Mouse (Mus musculus): Measurements from ENCODE around the gene Apeh.
"Not testable (repeated sequence)": the region's sequence is repeated elsewhere in the genome, so short reads cannot be mapped to it uniquely, and the experiment has no call there.

The Apeh gene

DNA sequence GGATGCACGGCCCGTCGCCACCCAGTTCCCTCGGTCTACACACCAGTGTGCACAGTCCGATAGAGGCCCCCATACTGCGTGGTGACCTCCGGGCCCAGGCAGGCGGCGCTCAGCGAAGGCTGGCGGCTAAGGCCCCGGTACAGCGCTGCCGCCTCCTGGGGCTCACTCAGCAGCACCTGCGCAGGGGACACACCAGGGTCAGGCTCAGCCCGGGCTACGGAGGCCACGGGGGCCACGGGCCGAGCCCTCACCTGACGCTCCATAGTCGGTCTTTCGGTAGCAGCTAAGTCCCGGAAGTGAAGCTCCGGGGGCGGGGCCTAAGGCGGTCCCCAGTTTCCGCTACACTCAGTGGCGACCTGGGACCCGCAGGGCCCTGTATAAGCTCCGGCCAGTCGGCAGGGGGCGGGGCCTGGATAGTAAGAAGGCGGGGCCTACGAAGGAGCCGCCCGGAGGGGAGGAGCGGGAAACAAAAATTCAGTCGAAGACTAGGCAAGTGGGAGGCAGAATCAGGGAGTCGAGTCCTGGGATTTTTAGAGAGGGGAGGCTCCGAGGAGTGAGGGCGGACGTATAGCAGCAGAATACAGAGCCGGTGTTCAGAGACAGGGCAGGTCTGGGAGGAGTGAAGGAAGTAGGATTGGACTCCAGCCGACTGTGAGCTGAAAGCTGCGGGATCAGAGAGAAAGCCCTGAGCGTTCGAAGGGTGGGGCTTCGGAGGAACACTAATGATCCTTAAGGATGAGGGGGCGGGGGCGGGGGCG lies at the start of gene Apeh:
Gene Apeh (minus strand): TSS at position 423 of the 758 bp plus-strand sequence.
- DNase-seq (ENCODE audit: extremely low read depth, insufficient read length, low spot score) = peak; percentile 97

DNA sequence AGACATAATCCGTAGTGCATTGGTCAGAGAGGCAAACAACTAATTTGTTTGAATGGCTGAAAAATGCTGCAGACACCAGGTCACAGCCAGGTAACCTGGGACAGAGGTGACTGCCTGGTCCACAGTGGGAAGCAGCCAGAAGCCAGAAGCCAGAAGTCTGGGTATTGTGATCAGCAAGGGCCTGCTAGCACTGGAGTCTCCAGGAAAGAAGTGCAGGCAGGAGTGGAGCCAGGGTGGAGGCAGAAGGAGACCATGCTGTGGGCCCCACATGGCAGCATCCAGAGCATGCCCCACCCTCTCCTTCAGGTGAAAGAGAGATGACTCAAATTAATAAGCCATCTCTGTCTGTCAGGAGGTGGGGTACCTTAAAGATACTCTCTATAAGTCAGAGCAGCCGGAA lies 49.1 kb upstream of the Apeh start:
- DNase-seq (ENCODE audit: extremely low read depth, insufficient read length, low spot score) = no peak

DNA sequence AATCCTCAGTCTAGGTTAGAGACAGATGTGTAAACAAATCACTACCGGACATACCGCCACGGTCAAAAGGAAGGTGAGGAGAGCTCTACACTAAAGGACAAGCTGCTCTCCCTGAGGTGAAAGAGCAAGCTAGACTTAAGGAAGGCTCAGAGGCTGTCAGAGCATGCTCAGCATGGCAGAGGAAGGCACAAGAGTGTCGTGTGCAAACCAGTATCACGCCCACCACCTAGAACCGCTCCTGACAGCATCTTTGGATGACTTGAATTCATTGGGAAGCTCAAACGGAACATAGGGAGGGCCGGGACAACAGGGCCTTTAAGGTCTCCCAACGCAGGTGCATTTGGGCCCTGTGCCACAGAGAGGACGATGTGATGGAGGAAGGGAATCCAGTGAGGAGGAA lies 47.0 kb upstream of the Apeh start:
- no peak for DNase-seq (ENCODE audit: extremely low read depth, insufficient read length, low spot score)

DNA sequence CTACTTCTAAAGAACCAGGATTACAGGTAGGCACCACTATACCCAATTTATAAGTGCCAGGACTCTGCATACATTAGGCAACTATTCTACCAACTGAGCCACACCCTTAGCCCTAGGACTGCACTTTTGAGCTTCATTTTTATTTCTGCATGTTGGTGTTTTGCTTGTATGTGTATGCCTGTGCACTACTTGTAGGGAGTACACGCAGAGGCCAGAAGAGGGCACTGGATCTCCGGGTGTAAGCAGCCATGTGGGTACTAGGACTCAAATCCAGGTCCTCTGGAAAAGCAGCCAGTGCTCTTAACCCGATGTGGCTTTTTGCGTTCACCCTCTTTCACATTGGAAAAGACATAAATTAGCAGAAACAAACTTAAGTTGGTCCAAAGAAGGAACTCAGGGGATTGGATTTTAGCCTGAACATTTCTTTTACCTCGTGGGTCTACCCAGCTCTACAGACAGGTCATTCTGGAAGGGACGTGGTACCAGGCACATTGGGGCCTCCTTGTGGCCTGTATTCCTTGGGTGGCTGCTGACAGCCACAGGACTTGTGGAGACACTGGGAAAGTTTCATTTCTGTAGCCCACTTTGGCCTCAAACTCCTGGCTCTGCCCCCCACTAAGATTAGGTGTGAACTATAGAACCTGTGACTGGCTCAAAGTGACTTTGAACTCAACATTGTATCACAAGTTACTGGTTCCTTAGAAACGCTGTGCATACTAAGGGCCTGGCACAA lies 45.7 kb upstream of the Apeh start:
- no peak for DNase-seq (ENCODE audit: extremely low read depth, insufficient read length, low spot score)

DNA sequence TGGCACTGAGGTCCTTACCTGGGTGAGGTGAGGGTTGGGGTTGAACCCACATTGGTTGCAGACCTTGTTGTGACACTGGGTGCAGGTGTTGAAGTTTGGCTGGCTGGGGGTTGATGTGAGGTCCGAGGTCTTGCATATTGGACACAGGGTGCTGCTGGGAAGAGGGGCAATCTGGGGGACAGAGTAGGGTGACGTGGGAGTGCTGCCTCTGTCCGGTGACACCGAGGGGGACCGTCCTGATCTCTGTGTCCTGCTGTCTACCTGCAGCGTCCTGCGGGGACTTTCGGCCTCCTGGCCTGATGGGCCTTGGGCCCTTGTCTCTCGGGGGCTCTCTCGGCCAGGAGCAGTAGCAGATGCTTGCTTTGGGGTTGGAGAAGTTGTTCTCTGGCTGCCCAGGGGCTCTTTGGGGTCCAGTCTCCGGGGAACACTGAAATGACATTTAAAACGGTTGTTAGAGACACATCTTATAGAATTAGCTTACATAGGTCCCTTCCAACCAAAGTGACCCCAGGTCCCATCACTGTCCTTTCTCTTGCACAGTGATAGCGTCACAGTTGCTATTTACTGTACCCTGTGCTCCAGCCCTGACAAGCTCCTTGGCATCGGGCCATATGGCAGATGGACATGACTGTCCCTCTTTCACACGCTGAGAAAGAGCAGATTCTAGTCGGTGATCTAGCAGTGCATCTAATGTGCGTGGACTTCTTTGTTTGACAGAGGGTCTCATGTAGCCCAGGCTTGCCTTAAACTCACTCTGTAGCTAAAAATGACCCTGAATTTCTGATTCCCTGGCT lies 45.0 kb upstream of the Apeh start:
- DNase-seq (ENCODE audit: extremely low read depth, insufficient read length, low spot score) = no peak

DNA sequence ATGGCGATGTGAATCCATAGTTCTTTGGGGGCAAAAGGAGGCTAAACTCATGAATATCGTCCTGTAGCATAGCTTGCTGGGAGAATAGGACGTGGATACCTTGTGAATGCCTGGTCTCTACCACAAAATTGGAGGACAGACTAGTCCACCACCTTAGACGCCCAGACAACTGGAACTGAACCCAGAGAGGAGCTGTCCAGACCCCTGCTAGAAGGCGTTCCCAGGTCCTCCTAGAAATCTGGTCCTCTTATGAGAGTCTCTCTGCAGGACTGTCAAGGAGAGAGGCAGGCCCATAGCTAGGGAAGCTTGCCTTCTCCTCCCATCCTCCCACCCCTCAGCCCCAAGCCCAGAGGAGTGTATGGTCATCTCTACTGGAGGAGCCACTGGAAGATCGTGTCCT lies 43.7 kb upstream of the Apeh start:
- DNase-seq (ENCODE audit: extremely low read depth, insufficient read length, low spot score) = no peak

DNA sequence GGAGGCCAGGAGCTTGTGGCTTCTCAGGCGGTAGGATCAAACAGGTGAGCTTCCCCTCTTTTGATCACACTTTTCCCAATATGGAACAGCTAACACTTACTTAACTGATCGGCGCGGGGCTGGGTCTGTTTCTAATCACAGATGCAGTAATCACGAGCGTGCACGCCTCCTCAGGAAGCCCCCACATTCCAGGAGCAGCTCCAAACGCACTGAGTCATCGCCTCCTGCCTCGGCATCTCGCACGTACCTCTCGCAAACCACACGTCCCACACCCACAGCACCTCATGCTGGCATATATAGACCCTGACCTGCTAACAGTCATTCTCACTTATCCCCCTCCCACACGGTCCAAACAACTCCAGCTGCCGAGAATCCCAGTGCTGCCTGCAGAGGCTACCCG lies 43.1 kb upstream of the Apeh start:
- DNase-seq (ENCODE audit: extremely low read depth, insufficient read length, low spot score) = peak; percentile 82

DNA sequence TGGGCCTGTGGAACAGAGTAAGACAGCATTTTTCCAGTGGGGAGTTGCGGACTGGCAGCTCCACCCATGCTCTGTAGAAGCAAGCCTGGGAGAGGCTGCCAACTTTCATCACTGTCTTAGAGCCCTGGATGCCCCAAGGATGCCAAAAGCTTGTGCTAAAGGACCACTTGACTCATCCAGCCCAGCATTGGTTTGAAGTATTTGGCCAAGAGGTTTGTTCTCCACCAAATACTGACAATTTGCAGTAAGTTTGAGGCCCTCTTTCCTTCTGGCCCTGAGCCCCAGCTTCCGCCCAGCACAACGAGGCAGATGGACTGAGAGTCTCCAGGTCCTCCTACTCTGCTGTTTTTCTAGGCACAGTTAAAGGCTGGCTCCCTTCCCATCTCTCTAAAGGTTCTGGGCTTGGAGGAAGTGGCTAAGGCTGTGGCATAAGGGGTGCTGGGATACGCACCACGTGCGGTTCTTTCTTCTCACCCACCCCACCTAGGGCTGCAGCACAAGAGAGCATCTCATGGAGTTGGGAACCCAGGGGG lies 42.6 kb upstream of the Apeh start:
- DNase-seq (ENCODE audit: extremely low read depth, insufficient read length, low spot score) = peak; percentile 84

DNA sequence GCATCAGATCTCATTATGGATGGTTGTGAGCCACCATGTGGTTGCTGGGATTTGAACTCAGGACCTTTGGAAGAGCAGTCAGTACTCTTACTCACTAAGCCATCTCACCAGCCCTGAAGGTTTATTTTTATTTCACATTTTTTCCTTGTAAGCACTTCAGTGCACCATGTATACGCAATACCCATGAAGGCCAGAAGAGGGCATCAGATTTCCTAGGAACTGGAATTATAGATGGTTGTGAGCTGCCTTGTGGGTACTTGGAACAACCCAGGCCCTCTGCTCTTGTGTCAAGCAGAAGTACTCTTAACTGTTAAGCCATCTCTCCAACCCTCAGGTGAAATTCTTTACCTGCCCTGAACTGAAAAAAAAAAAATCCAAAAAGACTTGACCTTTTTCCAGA lies 41.8 kb upstream of the Apeh start:
- DNase-seq (ENCODE audit: extremely low read depth, insufficient read length, low spot score) = peak; percentile 75

DNA sequence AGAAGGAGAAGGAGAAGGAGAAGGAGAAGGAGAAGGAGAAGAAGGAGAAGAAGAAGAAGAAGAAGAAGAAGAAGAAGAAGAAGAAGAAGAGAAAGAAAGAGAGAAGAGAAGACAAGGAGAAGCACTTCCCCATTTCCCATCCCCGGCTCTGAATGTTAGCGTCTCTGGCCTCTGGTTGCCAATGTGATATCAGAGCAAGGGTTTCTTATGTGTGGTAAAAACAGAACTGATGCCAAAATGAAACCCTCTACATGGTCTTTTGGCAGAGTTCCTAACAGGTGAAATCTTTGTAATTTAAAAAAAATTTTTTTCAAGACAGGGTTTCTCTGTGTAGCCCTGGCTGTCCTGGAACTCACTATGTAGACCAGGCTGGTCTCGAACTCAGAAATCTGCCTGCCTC lies 41.3 kb upstream of the Apeh start:
- not testable (repeated sequence) for DNase-seq (ENCODE audit: extremely low read depth, insufficient read length, low spot score)

DNA sequence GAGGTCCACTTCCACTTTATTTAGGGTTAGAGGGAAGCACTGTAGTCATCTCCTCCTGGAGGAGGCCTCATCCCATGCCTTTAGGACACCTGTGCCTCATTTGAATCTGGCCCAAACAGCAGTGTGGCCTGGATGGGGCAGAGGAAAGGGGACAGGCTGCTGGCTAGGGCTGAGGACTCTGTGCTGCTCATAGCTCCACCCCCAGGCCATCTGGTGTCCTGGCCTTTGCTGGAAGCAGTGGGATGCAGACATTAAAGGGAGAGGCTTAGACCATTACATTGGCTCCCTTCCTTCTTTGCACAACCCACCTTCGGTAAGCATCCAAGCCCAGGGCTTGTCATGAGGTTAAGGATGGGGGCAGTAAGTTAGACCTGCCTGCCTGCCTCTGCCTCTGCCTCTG lies 39.1 kb upstream of the Apeh start:
- DNase-seq (ENCODE audit: extremely low read depth, insufficient read length, low spot score) = no peak

DNA sequence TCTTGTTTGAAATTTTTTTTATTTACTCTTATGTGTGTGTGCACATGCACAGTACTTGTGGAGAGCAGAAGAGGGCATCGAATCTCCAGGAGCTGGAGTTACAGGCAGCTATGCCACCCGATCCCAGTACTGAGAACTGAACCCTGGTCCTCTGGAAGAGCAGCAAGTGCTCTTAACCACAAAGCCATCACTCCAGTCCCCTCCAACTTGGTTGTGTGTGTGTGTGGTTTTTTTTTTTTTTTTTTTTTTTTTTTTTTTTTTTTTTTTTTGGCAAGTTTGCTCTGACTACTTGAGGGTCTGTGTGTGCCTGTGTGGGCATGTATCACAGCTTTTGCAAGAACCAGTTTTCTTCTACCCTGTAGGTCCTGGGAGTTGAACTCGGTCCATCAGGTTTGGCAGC lies 38.0 kb upstream of the Apeh start:
- DNase-seq (ENCODE audit: extremely low read depth, insufficient read length, low spot score) = no peak

DNA sequence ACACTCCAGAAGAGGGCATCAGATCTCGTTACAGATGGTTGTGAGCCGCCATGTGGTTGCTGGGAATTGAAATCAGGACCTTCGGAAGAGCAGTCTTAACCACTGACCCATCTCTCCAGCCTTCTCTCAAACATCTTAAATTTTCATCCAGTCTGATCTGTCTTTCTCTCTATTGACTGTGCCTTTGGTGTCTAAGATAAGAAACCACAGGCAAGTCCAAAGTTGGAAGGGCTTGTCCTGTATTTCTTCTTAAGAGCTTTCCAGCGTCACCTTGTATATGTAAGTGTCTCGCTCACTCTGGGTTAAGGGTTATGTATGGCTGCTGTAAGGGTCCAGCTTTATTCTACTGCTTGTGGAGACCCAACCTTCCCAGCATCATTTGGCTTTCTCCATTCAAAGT lies 37.1 kb upstream of the Apeh start:
- no peak for DNase-seq (ENCODE audit: extremely low read depth, insufficient read length, low spot score)

DNA sequence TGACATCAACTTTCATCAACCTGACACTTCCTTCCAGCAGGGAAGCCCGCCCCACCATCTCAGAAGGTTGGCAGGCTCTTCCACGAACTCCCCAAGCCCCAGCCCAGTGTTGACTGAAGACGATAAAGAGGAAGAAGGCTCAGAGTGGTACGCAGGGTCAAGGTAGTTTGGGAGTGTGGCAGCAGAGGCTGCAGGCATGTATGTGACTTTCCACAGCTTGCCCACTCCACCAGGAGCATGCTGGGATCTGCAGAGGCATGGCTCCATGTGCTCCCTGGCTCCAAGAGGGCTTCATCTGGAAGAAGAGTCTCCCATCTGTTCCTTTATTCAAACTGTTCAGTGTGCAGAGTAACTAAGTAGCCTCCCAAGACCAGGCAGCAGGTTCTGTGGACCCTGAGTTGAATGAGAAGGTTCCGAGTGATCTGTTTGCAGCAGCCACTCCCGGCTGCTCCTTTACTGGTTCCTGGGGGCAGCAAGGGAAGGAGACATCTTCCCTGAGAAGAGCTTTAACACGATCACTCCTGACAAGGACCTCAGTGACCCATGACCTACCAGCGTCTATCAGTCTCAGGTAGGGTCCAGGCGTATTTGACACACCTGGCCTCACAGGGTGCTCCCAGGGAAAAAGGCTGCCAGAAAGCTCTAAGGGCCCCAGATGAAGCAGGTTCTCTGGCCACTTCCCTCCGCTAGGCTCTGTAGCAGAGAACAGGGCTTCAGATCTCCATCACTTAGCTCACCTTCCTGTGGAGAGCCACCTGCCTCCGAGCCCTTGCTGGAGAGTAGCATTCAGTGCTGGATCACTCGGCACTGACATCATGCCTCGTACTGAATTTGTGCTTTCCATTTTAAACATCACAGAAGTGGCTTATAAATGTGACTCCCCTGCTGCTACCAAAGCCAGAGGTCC lies 34.9 kb upstream of the Apeh start:
- no peak for DNase-seq (ENCODE audit: extremely low read depth, insufficient read length, low spot score)

DNA sequence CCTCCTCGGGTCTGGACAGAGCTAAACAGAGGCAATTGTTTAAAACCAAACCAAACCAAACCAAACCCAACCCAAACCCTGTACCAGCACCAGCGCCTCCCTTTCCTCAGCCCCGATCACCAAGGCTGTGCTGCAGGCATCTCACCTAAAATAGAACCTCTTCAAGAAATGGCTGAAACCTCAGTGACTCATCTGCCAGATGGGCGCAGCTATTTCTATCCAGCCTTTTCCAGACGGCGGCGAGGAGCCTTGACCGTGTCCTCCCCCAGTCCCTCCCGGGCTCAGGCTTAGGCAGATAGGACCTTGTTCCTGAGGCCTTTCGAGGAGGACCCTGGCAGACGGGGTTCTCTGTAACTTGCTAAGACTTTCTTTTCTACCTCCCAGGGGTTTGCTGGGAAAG lies 33.8 kb upstream of the Apeh start:
- peak; percentile 71 for DNase-seq (ENCODE audit: extremely low read depth, insufficient read length, low spot score)

DNA sequence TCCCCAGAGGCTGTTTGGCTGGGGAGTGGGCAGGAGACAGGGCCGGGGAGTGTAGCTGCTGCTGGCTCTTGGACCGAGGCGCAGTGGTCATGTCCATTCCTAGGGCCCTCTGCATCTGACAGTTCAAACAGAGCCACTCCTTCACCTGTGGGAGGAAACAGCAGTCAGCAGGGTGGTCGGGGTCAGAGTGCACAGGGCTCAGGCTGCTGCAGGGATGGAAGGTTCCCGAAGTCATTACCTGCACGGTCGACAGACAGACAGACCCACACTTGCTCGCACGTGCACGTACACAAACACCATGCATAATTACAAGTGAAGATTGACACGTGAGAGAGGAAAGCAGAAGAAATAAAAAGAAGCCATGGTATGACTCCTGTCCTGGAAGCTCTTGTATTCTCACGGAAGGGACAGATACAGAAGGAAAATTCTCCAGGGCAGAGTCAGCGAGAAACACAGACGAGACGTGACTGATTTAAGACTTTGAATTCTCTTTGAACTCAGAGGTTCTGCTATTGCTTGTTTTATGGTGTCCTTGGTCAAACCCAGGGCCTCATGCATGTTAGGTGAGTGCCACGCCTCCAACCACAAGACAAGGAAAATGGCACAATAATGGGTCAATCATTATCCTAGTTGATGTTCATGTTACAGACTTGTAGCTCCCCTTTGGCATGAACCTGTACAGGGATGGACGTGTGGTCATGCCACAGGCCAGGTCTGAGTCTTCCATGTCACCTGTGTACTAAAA lies 32.2 kb upstream of the Apeh start:
- DNase-seq (ENCODE audit: extremely low read depth, insufficient read length, low spot score) = no peak

DNA sequence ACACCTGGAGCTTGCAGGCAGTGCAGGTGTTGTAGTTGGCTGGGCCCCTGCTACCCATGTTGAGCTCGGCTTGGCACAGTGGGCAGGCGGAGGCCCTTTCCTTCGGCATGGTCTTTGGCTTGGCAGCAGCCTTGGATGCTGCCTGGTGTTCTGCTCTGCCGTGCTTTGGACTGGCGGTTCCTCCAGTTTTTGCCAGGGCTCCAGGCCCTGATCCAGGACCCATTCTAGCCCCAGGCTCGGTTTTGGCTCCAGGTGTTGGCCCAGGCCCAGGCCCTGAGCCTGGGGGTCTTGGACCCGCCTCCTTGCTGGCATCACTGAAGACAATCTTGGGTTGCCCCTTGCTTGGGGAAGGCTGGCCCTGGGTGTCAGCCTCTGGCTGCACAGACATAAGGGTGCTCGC lies 31.3 kb upstream of the Apeh start:
- DNase-seq (ENCODE audit: extremely low read depth, insufficient read length, low spot score) = no peak

DNA sequence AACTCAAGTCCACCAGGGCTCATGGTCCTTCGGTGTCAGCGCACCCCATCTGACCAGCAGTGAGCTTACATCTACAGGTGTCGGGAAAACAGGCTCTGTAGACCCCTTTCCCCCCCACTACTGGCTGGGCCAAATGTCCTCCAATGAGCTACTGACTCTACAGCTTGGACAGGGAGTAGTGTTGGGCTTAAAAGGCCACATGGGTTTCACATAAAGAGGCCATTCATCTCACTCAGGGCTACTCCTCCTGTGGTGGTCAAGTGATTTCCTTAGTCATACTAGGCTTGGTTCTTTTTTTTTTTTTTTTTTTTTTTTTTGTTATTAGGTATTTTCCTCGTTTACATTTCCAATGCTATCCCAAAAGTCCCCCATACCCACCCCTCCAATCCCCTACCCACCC lies 29.5 kb upstream of the Apeh start:
- DNase-seq (ENCODE audit: extremely low read depth, insufficient read length, low spot score) = no peak

DNA sequence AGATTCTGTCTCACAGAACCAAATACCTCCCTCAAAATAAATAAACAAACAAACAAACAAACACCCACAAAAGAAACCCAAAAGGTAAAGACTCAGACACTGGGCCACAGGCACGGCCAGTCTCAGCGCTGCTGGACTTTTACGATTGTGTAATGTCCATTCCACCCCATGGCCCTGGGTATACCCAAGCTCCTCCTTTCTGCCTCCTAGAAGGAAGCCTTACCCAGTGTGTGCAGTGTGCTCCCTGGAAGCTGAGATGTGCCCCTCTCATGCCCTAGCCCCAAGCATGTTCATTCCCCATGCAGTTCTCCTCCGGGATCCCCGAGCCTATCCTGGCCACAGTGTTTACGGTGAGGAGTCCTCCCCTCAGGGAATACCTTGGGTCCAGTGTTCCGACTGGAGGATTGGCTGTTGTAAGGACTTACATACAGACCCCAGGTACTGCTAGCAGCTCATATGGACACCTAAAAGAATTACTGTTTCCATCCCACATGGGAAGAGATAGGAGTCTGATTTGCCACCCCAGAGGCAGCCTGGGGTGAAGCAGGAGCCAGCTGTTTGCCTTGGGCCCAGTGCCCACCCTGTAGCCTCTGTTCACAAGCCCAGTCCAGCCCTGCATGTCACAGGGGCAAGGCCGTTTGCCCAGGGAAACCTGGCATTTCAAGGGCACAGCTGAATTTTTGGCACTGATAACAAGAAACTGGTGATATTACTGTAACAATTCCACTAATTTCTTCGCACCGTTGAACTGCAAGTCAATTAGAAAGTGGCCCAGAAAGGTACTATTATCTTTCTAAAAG lies 27.0 kb upstream of the Apeh start:
- DNase-seq (ENCODE audit: extremely low read depth, insufficient read length, low spot score) = peak; percentile 52

Measured in 3134 (cell line).